Mouse (Mus musculus) hindbrain, embryonic 11.5 days (tissue): ENCODE data around the gene AW011738. TPM values are rescaled to one million over a fixed set of nuclear protein-coding genes. Genes with fewer than 3 reads are reported as not detected.

Source experiments
- ATAC-seq: fragments of 200-750 bp; cut with Nextera tagmentation; 2 replicates; pipeline ENCODE4 v1.8.0; 2017; ENCODE audit warnings: mild to moderate bottlenecking, moderate TSS enrichment, moderate library complexity; ENCODE audit not compliant: low FRiP score
- DNase-seq: peaks from one replicate; pipeline ENCODE4 v3.0.0-alpha.2; 2015; ENCODE audit warnings: low spot score
- H3K27ac ChIP-seq: fragments of 300-500 bp; sonication (generic); 2 replicates; pipeline ENCODE4 v1.5.1; 2014; ENCODE audit warnings: mild to moderate bottlenecking, low read depth, low read length
- H3K27me3 ChIP-seq: fragments of 300-500 bp; sonication (generic); 2 replicates; pipeline ENCODE4 v1.6.1; 2014; ENCODE audit warnings: mild to moderate bottlenecking, low read length, moderate library complexity, mixed read lengths; ENCODE audit not compliant: control insufficient read depth, insufficient read depth
- H3K36me3 ChIP-seq: fragments of 300-500 bp; sonication (generic); 2 replicates; pipeline ENCODE4 v1.6.1; 2014; ENCODE audit warnings: mild to moderate bottlenecking, low read length, moderate library complexity, mixed read lengths; ENCODE audit not compliant: control insufficient read depth, insufficient read depth
- H3K4me1 ChIP-seq: fragments of 300-500 bp; sonication (generic); replicated peaks from 2 replicates; pipeline ENCODE4 v1.6.1; 2014; ENCODE audit warnings: low read length, mixed read lengths; ENCODE audit not compliant: control insufficient read depth, insufficient read depth
- H3K4me2 ChIP-seq: fragments of 300-500 bp; sonication (generic); replicated peaks from 2 replicates; pipeline ENCODE4 v1.6.1; 2014; ENCODE audit warnings: mild to moderate bottlenecking, low read depth, low read length
- H3K4me3 ChIP-seq: fragments of 300-500 bp; sonication (generic); 2 replicates; pipeline ENCODE4 v1.5.1; 2014; ENCODE audit warnings: low read depth, low read length
- H3K9ac ChIP-seq: fragments of 300-500 bp; sonication (generic); 2 replicates; pipeline ENCODE4 v1.6.1; 2014; ENCODE audit warnings: low read depth, low read length
- H3K9me3 ChIP-seq: fragments of 300-500 bp; sonication (generic); 2 replicates; pipeline ENCODE4 v1.6.1; 2016; ENCODE audit warnings: low read length; ENCODE audit not compliant: control insufficient read depth
- WGBS: fragments of 180-500 bp; shearing (Covaris S2); extraction: QIAGEN DNeasy Blood & Tissue Kit; methylation state at CpG from one replicate; pipeline ENCODE4 v1.1.7; 2014; 5-methylcytosine and 5-hydroxymethylcytosine counted together
- polyA plus RNA-seq: library from polyadenylated mRNA; unstranded; fragments of >200 nt; fragmentation: Nextera tagmentation; extraction: Ambion mirVana; gene quantifications from 2 replicates; pipeline ENCODE4 v1.2.1, GENCODE M21; 2014

AW011738 gene
- polyA plus RNA-seq: 2.0 and 3.1 TPM in 2 replicates

DNA sequence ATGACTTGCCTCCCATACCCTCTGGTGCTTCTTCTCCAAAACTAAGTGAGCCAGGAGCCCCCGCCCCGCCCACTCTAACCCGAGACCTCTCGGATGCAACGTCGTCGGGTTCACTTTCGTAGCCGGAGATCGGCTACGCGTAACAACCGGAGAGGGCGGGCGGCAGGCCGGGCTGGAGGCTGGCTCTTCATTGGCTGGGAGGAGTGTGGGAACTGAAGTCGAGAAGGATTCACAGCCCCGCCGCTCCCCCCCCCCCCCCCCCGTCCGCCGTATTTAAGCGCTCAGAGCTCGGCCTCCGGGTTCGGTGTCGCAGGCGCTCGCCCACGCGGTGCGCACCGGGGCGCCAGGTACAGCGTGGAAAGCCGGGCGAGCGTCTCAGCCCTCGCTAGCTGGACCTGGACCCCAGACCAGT lies at the start of gene AW011738:
Gene AW011738, plus strand, starts transcription at position 304 of the 412 bp plus-strand sequence.
- Histone ChIP-seq H3K36me3 (no peaks in the 10 kb centered on the region), H3K9me3 (no peaks in the 10 kb centered on the region), H3K4me1 (0 out of 2 replicates have a peak, but pooled peaks cover 3% of the 10 kb centered on the region), H3K4me2 (peak within 1 kb of the TSS; percentile 84), H3K4me3 (peak within 1 kb of the TSS; percentile 68), H3K27me3 (no peaks in the 10 kb centered on the region), H3K9ac (peak within 1 kb of the TSS; percentile 69), H3K27ac (peak within 1 kb of the TSS; percentile 47)
- ATAC-seq: peak; percentile 87
- DNase-seq: peak; percentile 82
- under 1% methylated on average over 33 of the region's 39 CpGs for WGBS

DNA sequence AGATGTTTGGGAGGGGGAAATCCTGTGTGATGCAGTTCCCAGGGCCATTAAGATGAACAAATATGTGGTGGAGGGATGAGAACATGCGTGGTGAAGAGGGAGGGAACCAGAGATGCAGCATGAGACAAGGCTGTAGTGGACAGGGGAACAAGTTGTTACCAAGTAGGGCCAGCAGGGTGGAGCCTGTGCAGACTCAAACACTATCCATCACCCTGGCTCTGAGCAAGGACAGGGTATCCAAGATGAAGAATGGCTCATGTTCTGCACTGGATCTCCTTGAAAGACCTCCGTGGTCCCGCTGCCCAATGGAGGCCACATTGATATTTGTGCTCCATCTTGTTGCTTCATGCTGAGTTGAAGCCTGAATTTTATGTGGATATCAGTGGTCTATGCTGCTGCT lies 48.3 kb upstream of the AW011738 start:
- DNase-seq: no peak
- ATAC-seq: no peak

DNA sequence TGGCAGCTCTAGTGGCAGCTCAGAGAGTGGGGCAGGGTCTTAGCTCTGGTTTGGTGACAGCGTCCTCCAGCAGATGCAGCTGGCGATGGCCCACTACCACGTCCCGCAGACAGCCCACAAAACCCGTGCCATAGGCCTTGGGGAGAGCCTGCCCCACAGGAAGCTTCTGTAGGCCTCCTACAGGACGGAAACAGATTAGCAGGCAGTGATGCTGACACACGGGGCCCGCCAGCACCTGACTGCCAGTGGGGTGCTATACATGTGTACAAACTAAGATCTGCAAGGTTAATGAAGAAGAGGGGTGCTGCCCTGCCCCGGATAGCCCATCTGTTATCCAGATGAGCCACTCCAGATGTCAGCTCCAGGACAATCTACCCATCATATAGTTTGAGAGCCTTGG lies 36.6 kb upstream of the AW011738 start:
- Histone ChIP-seq H3K36me3 (peaks cover 49% of the 10 kb centered on the region), H3K4me1 (no peaks in the 10 kb centered on the region), H3K9ac (no peak overlapping the region), H3K4me3 (no peak overlapping the region), H3K9me3 (no peaks in the 10 kb centered on the region), H3K27ac (no peak overlapping the region), H3K27me3 (no peaks in the 10 kb centered on the region), H3K4me2 (no peak overlapping the region)
- DNase-seq (no peak), ATAC-seq (no peak)
- 91% methylated on average over 9 of the region's 9 CpGs for WGBS

More for the DNA sequence above, 48.3 kb upstream of the AW011738 start:
- Histone ChIP-seq H3K27me3 (no peaks in the 10 kb centered on the region), H3K9me3 (0 out of 2 replicates have a peak, but pooled peaks cover 2% of the 10 kb centered on the region), H3K36me3 (no peaks in the 10 kb centered on the region), H3K4me2 (no peak overlapping the region), H3K4me3 (no peak overlapping the region), H3K27ac (no peak overlapping the region), H3K9ac (no peak overlapping the region), H3K4me1 (no peaks in the 10 kb centered on the region)
- 94% methylated on average over 3 of the region's 3 CpGs for WGBS

DNA sequence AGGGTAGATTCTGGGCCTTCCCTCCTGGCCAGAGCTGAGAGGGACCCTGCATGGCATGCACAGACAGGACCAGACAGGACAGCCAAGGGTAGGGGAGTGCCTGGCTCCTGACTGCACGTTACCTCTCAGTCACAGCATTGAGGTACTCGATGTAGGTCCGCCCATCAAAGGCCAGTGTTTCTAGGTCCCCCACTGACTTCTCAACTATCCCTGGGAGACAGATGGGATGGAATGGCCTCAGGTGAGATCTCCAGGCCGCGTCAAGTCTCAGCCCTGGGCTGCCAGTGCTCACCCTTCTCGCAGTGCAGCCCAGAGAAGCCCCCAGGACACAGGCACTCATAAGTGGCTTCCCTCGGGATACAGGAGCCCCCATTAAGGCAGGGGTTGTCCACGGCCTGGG lies 34.5 kb upstream of the AW011738 start:
- Histone ChIP-seq H3K9me3 (no peaks in the 10 kb centered on the region), H3K27ac (no peak overlapping the region), H3K4me3 (no peak overlapping the region), H3K9ac (no peak overlapping the region), H3K36me3 (peaks cover 62% of the 10 kb centered on the region), H3K4me1 (no peaks in the 10 kb centered on the region), H3K27me3 (no peaks in the 10 kb centered on the region), H3K4me2 (no peak overlapping the region)
- 96% methylated on average over 8 of the region's 8 CpGs for WGBS
- ATAC-seq (no peak), DNase-seq (no peak)

DNA sequence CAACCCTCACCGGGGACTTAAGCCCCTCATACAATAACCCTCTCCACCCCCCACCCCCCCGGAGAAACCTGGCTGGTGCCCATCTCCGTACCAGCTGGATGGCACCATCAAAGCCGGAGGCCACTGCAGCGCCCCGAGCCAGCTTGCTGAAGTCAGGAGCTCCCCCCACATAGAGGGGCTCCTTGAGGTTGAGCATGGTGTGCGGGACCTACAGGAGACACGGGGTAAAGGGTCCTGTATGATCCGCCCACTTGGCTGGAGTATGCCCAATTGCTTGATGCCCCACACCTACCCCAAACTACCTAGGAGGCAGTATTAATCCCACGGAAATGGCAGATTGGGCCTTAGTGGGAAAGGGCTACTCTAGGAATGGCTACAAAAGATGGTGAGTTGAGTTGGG lies 34.0 kb upstream of the AW011738 start:
- no peak for DNase-seq
- H3K9ac ChIP-seq: no peak overlapping the region

DNA sequence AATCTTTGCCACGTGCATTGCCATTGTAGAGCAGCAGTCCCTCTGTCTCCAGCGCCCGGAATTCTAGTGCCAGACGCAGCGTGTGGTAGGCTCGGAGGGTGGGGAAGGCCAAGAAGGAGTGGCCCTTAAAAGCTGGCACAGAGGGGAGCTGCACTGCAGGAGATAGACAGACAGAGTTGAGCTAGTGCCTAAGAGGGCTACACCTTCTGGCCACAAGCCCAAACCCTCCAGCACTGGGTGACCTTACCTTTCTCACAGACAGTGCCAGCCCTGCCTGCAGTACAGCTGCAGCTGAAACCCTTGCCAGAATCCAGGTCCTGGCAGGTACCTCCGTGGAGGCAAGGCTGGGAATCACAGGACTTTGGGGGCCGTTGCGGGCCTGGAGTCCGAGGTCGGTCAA lies 31.3 kb upstream of the AW011738 start:
- DNase-seq (no peak), ATAC-seq (no peak)
- Histone ChIP-seq H3K4me1 (no peaks in the 10 kb centered on the region), H3K4me3 (no peak overlapping the region), H3K27ac (no peak overlapping the region), H3K36me3 (peaks cover 65% of the 10 kb centered on the region), H3K4me2 (no peak overlapping the region), H3K27me3 (no peaks in the 10 kb centered on the region), H3K9me3 (no peaks in the 10 kb centered on the region), H3K9ac (no peak overlapping the region)
- 97% methylated on average over 11 of the region's 11 CpGs for WGBS

More for the DNA sequence above, 34.0 kb upstream of the AW011738 start:
- Histone ChIP-seq H3K4me2 (no peak overlapping the region), H3K4me3 (no peak overlapping the region), H3K4me1 (no peaks in the 10 kb centered on the region), H3K36me3 (peaks cover 62% of the 10 kb centered on the region), H3K27me3 (no peaks in the 10 kb centered on the region), H3K27ac (no peak overlapping the region), H3K9me3 (no peaks in the 10 kb centered on the region)
- WGBS: 95% methylated on average over 10 of the region's 10 CpGs
- ATAC-seq: no peak

DNA sequence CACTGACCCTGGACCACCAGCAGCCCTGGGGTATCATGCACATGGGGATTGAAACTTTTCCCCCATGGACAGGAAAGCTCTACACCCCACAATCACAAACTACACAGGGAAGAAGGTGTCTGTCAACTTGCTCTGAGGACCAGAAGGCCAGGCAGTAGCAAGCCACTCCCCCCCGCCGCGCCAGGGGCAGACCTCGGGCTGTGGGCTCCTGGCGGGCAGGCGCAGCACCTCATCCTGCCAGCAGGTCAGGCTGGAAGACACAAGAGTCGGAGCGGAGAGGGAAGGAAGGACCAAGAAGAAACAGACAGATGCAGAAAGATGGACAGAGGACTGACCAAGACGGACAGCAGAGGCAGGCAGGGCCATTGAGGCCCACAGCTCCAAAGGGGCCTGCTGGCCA lies 25.5 kb upstream of the AW011738 start:
- no peaks in the 10 kb centered on the region for H3K27me3 ChIP-seq
- H3K4me2 ChIP-seq: no peak overlapping the region
- WGBS: 91% methylated on average over 9 of the region's 9 CpGs
- H3K36me3 ChIP-seq: peaks cover 33% of the 10 kb centered on the region
- no peak overlapping the region for H3K9ac ChIP-seq
- no peak overlapping the region for H3K27ac ChIP-seq
- ATAC-seq (no peak), DNase-seq (no peak)
- no peaks in the 10 kb centered on the region for H3K4me1 ChIP-seq
- H3K9me3 ChIP-seq: no peaks in the 10 kb centered on the region
- H3K4me3 ChIP-seq: no peak overlapping the region

DNA sequence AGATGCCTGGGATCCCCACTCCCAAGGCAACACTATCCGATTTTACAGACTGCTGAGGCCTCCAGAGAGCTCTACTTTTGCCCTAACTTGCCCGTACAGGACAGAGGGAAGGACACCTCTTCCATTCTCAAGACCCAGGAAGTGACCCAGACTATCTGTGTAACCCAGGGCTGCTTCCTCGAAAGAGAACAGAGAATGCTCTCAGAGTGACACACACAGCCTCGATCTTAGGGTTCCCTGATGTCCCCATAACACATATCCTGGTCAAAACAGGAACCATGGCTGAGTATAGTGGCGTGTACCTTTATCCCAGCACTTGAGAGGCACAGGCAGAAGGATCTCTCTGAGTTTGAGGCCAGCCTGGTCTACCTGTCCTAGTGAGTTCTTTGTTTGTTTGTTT lies 19.4 kb upstream of the AW011738 start:
- H3K4me2 ChIP-seq: peak overlapping the region; percentile 65

DNA sequence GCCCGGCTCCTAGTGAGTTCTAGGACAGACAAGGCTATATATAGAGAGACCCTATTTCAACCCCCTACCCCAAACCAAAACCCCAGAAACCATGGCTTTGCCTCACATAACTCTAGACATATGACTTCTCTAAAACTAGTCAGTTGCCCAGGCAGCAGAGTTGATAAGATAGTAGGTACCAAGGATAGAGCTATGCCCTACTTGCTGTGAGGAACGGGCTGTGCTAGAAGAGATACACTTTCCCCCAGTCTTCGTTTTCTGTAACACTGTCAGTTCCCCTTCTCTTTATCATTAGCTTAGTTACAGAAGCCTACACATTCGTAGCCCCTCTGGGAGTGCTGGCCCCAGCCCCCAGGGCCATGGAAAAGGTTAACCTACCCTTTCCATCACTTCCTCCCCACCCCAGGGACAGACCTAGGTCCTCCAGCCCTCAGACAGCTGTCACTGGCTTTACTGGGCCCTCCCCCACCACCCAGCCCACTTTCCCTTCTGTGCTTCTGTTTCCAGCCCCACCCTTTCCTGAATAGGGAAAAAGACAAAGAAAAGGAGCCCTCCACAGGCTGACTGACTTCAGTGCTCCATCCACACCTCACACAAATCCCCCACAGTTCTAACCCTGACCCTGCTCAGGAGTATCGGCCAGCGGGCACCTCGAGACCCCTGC lies 18.7 kb upstream of the AW011738 start:
- WGBS: 80% methylated on average over 7 of the region's 7 CpGs
- peaks cover 36% of the 10 kb centered on the region for H3K4me1 ChIP-seq
- ATAC-seq (peak; percentile 6; the same call in 1 of the 2 replicates), DNase-seq (no peak)
- peak overlapping the region; percentile 43 for H3K4me3 ChIP-seq
- no peaks in the 10 kb centered on the region for H3K9me3 ChIP-seq
- peak overlapping the region; percentile 65 for H3K4me2 ChIP-seq
- H3K36me3 ChIP-seq: no peaks in the 10 kb centered on the region
- H3K27ac ChIP-seq: peak overlapping the region; percentile 90
- peak overlapping the region; percentile 88 for H3K9ac ChIP-seq
- no peaks in the 10 kb centered on the region for H3K27me3 ChIP-seq

More for the DNA sequence above, 19.4 kb upstream of the AW011738 start:
- 89% methylated on average over 5 of the region's 5 CpGs for WGBS
- no peaks in the 10 kb centered on the region for H3K27me3 ChIP-seq
- H3K4me1 ChIP-seq: peaks cover 29% of the 10 kb centered on the region
- no peaks in the 10 kb centered on the region for H3K9me3 ChIP-seq
- no peak overlapping the region for H3K27ac ChIP-seq
- no peak for DNase-seq
- no peak overlapping the region for H3K9ac ChIP-seq
- H3K4me3 ChIP-seq: peak overlapping the region; percentile 43; the same call in 1 of the 2 replicates
- no peak for ATAC-seq
- no peaks in the 10 kb centered on the region for H3K36me3 ChIP-seq
